Mouse (Mus musculus): ENCODE data around the gene Asl. TPM values are rescaled to one million over a fixed set of nuclear protein-coding genes. Genes with fewer than 3 reads are reported as not detected.

Asl gene
- polyA plus RNA-seq, 1 experiment from 2014 or later: 26.5 TPM

DNA sequence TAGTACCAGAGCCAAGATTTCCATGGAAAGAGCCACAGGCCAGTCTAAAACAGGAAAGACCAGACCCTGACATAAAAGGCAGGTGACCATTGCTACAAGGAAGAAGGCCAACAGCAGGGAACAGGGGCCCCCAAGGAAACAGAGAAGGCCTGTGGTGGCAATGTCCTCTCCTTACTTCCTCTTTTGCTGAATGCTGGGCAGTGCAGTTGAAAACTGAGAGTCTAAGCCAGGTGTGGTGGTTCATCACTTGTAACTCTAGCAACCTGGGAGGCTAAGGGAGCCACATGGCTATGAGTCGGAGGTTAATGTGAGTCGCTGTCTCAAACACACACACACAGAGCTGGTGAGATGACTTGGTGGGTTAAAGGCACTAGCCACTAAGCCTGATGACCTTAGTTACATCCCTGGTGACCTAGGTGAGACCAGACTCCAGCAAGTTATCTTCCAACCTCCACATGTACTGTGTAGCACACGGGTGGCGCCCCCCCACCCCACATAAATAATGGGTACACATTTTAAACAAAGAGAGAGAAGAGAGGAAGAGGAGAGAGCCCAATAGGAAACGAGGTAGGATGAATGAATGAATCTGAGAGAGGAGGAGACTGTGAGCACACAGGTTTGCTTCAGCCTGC is 27.6 kb downstream of the Asl start:
- Histone ChIP-seq H3K27ac (replicated peaks) (no peak overlapping the region), H3K9me3 (peaks cover 12% of the 10 kb centered on the region; the same call in 1 of the 2 replicates), H3K4me2 (replicated peaks) (peak overlapping the region; percentile 76; the same call in 1 of the 2 replicates), H3K36me3 (no peaks in the 10 kb centered on the region), H3K9ac (replicated peaks) (0 out of 2 replicates have a peak overlapping the region, but pooled peaks have one; percentile 6), H3K4me1 (peaks cover 12% of the 10 kb centered on the region; the same call in 1 of the 2 replicates), H3K4me3 (peak overlapping the region; percentile 50; the same call in 1 of the 2 replicates), H3K27me3 (no peaks in the 10 kb centered on the region)
- ATAC-seq (ENCODE audit: low FRiP score, low read depth): no peak
- 73% methylated on average over 5 of the region's 5 CpGs for WGBS

DNA sequence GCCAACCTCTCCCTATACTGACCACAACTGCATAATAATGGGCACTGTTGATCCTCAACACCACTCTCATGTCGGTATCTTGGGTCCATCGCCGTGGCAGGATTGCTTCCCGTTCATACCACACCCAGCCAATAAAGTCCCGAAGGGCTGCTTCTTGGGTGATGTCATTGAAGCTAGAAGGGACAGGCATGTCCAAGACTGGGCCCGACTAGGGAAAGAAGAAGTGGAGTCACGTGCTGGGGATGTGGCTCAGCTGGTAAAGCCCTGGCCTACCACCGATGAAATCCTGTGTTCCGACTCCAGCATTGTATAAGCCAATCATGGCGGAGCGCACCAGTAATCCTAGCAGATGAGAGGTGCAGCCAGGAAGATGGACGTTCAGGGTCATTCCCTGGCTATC is 28.3 kb downstream of the Asl start:
- Histone ChIP-seq H3K4me3 (no peak overlapping the region), H3K27ac (replicated peaks) (no peak overlapping the region), H3K9ac (replicated peaks) (no peak overlapping the region), H3K36me3 (no peaks in the 10 kb centered on the region), H3K9me3 (peaks cover 12% of the 10 kb centered on the region; the same call in 1 of the 2 replicates), H3K27me3 (no peaks in the 10 kb centered on the region), H3K4me2 (replicated peaks) (no peak overlapping the region), H3K4me1 (peaks cover 12% of the 10 kb centered on the region; the same call in 1 of the 2 replicates)
- ATAC-seq (ENCODE audit: low FRiP score, low read depth): no peak
- 95% methylated on average over 12 of the region's 12 CpGs for WGBS

- Histone ChIP-seq H3K4me2 (replicated peaks) (no peak overlapping the region), H3K4me3 (no peak overlapping the region), H3K9me3 (0 out of 2 replicates have a peak, but pooled peaks cover 3% of the 10 kb centered on the region), H3K27ac (replicated peaks) (no peak overlapping the region), H3K9ac (replicated peaks) (no peak overlapping the region), H3K27me3 (no peaks in the 10 kb centered on the region), H3K36me3 (no peaks in the 10 kb centered on the region), H3K4me1 (peaks cover 12% of the 10 kb centered on the region; the same call in 1 of the 2 replicates)
- no peak for ATAC-seq (ENCODE audit: low FRiP score, low read depth)
- 33% methylated on average over 4 of the region's 4 CpGs for WGBS
These were observed 29.9 kb downstream of the Asl start for GRCm38 (mm10) chr5:129999097-129999496.

- Histone ChIP-seq H3K4me1 (peaks cover 10% of the 10 kb centered on the region; the same call in 1 of the 2 replicates), H3K4me3 (no peak overlapping the region), H3K36me3 (peaks cover 4% of the 10 kb centered on the region; the same call in 1 of the 2 replicates), H3K27me3 (no peaks in the 10 kb centered on the region), H3K27ac (replicated peaks) (no peak overlapping the region), H3K9me3 (no peaks in the 10 kb centered on the region), H3K4me2 (replicated peaks) (no peak overlapping the region), H3K9ac (replicated peaks) (no peak overlapping the region)
- ATAC-seq (ENCODE audit: low FRiP score, low read depth): no peak
- 71% methylated on average over 19 of the region's 19 CpGs for WGBS
These were observed 31.3 kb downstream of the Asl start for GRCm38 (mm10) chr5:129997700-129998099.

DNA sequence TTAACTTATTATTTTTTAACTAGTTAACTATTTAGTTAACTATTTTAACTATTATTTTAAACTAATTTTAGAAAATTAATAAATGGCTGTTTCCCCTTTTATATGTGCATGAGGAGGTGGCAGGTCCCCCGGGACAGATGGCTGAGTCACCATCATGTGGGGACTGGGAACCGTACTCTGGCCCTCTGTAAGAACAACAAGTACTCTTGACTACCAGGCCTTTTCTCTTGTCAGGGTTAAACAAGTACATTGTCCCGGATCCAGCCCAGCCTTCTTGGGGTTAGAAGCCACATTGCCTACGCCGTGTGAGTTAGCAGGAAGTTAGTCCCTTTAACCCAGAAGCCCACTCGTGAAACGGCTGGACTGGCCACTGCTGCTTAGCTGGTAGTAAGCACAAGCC is 34.1 kb downstream of the Asl start:
- no peaks in the 10 kb centered on the region for H3K9me3 ChIP-seq
- H3K9ac ChIP-seq (replicated peaks): no peak overlapping the region
- no peaks in the 10 kb centered on the region for H3K27me3 ChIP-seq
- no peak for ATAC-seq (ENCODE audit: low FRiP score, low read depth)
- no peak overlapping the region for H3K4me2 ChIP-seq (replicated peaks)
- WGBS: 93% methylated on average over 7 of the region's 7 CpGs
- H3K4me3 ChIP-seq: no peak overlapping the region
- no peaks in the 10 kb centered on the region for H3K4me1 ChIP-seq
- peaks cover 6% of the 10 kb centered on the region; the same call in 1 of the 2 replicates for H3K36me3 ChIP-seq
- H3K27ac ChIP-seq (replicated peaks): no peak overlapping the region

- H3K4me3 ChIP-seq: no peak overlapping the region
- 96% methylated on average over 14 of the region's 14 CpGs for WGBS
- no peak for ATAC-seq (ENCODE audit: low FRiP score, low read depth)
- no peak overlapping the region for H3K4me2 ChIP-seq (replicated peaks)
- peaks cover 20% of the 10 kb centered on the region for H3K36me3 ChIP-seq
- no peaks in the 10 kb centered on the region for H3K4me1 ChIP-seq
- H3K27me3 ChIP-seq: no peaks in the 10 kb centered on the region
- H3K9me3 ChIP-seq: no peaks in the 10 kb centered on the region
- no peak overlapping the region for H3K9ac ChIP-seq (replicated peaks)
- H3K27ac ChIP-seq (replicated peaks): no peak overlapping the region
These were observed 35.7 kb downstream of the Asl start for GRCm38 (mm10) chr5:129993374-129993773.

DNA sequence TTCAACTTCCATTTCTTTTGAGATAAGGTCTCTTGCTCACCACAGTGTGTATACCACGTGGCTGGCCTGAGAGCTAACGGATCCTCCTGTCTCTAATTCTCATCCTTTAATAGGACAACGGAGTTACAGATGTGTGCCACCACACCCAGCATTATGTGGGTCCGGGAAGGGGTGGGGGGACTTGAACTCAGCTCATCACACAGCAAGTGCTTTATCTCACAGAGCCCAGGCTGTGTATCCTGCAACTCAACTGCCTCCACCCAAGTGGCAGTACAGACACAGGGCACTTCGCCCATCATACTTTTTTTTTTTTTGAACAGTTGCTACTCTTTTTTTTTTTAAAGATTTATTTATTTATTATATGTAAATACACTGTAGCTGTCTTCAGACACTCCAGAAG is 37.1 kb downstream of the Asl start:
- ATAC-seq (ENCODE audit: low FRiP score, low read depth): no peak
- Histone ChIP-seq H3K36me3 (peaks cover 21% of the 10 kb centered on the region), H3K4me3 (no peak overlapping the region), H3K9ac (replicated peaks) (no peak overlapping the region), H3K9me3 (no peaks in the 10 kb centered on the region), H3K4me2 (replicated peaks) (no peak overlapping the region), H3K27me3 (no peaks in the 10 kb centered on the region), H3K27ac (replicated peaks) (no peak overlapping the region), H3K4me1 (no peaks in the 10 kb centered on the region)
- WGBS: 92% methylated on average over 5 of the region's 5 CpGs

GRCm38 (mm10) chr5:129989376-129989775 is 39.7 kb downstream of the Asl start:
- Histone ChIP-seq H3K9me3 (no peaks in the 10 kb centered on the region), H3K4me1 (no peaks in the 10 kb centered on the region), H3K27me3 (no peaks in the 10 kb centered on the region), H3K27ac (replicated peaks) (no peak overlapping the region), H3K36me3 (peaks cover 21% of the 10 kb centered on the region), H3K9ac (replicated peaks) (no peak overlapping the region), H3K4me3 (no peak overlapping the region), H3K4me2 (replicated peaks) (no peak overlapping the region)
- no peak for ATAC-seq (ENCODE audit: low FRiP score, low read depth)
- 87% methylated on average over 13 of the region's 13 CpGs for WGBS

- no peak overlapping the region for H3K27ac ChIP-seq (replicated peaks)
- H3K36me3 ChIP-seq: peaks cover 12% of the 10 kb centered on the region
- 83% methylated on average over 3 of the region's 3 CpGs for WGBS
- no peaks in the 10 kb centered on the region for H3K27me3 ChIP-seq
- no peak for ATAC-seq (ENCODE audit: low FRiP score, low read depth)
- H3K4me1 ChIP-seq: 0 out of 2 replicates have a peak, but pooled peaks cover 2% of the 10 kb centered on the region
- no peaks in the 10 kb centered on the region for H3K9me3 ChIP-seq
- no peak overlapping the region for H3K9ac ChIP-seq (replicated peaks)
- H3K4me2 ChIP-seq (replicated peaks): no peak overlapping the region
- H3K4me3 ChIP-seq: no peak overlapping the region
These were observed 48.8 kb downstream of the Asl start for GRCm38 (mm10) chr5:129980216-129980615.

DNA sequence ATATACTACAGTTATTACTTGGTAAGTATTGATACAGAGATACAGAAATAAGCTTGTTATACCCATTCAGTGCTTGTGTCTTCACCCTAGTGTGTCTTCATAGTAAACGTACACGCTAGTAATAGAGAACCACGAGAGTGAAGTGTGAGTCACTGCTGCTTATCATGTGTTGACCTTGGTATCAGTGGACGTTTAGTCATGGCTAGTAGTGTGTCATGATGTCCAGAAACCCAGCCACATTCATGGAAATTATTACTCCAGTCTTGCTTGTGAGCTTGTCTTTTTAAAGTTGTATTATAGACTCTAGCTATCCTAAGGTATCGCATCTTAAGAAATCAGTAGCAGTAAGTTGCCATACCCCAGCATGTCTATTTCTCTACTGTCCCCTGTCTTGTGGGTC is 50.4 kb downstream of the Asl start:
- no peaks in the 10 kb centered on the region for H3K9me3 ChIP-seq
- WGBS: 92% methylated on average over 5 of the region's 5 CpGs
- H3K4me2 ChIP-seq (replicated peaks): no peak overlapping the region
- no peaks in the 10 kb centered on the region for H3K27me3 ChIP-seq
- no peak overlapping the region for H3K9ac ChIP-seq (replicated peaks)
- no peak for ATAC-seq (ENCODE audit: low FRiP score, low read depth)
- peaks cover 12% of the 10 kb centered on the region for H3K36me3 ChIP-seq
- H3K4me1 ChIP-seq: 0 out of 2 replicates have a peak, but pooled peaks cover 2% of the 10 kb centered on the region
- H3K27ac ChIP-seq (replicated peaks): no peak overlapping the region
- no peak overlapping the region for H3K4me3 ChIP-seq

- H3K4me3 ChIP-seq: no peak overlapping the region
- no peaks in the 10 kb centered on the region for H3K9me3 ChIP-seq
- ATAC-seq (ENCODE audit: low FRiP score, low read depth): no peak
- no peak overlapping the region for H3K4me2 ChIP-seq (replicated peaks)
- peaks cover 6% of the 10 kb centered on the region; the same call in 1 of the 2 replicates for H3K36me3 ChIP-seq
- no peak overlapping the region for H3K27ac ChIP-seq (replicated peaks)
- WGBS: 83% methylated on average over 4 of the region's 4 CpGs
- no peaks in the 10 kb centered on the region for H3K27me3 ChIP-seq
- no peak overlapping the region for H3K9ac ChIP-seq (replicated peaks)
- H3K4me1 ChIP-seq: 0 out of 2 replicates have a peak, but pooled peaks cover 2% of the 10 kb centered on the region
These were observed 51.3 kb downstream of the Asl start for GRCm38 (mm10) chr5:129977768-129978167.

DNA sequence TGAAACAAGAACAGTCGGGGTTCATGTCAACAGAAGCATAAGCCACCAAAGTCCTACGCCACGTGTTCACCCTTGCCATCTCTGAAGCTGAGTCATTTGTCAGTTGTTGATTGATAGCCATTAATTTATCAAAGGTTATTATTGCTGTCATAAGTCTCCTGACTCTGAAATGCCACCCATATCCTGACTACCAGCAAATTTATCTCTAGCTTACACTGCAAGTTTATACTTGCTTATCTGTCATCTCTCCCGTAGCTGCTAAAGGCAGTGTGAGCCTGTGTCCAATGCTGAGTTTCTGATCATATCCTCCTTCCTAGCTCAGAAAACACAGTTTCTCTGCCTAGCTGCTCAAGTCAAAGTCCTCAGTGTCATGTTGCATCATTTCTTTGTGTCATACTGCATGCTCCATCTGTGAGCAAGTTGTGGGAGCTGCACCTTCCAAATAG is 54.2 kb downstream of the Asl start:
- Histone ChIP-seq H3K9me3 (no peaks in the 10 kb centered on the region), H3K27ac (replicated peaks) (no peak overlapping the region), H3K9ac (replicated peaks) (no peak overlapping the region), H3K4me1 (no peaks in the 10 kb centered on the region), H3K27me3 (no peaks in the 10 kb centered on the region), H3K4me2 (replicated peaks) (no peak overlapping the region), H3K36me3 (peaks cover 6% of the 10 kb centered on the region; the same call in 1 of the 2 replicates), H3K4me3 (no peak overlapping the region)
- WGBS: 95% methylated on average over 4 of the region's 4 CpGs
- no peak for ATAC-seq (ENCODE audit: low FRiP score, low read depth)

All from midbrain, embryonic 12.5 days (tissue).